Mouse (Mus musculus): ENCODE results near the gene Slc35e2. TPM values are rescaled to one million over a fixed set of nuclear protein-coding genes. Genes with fewer than 3 reads are reported as not detected.

The Slc35e2 gene
- polyA plus RNA-seq, 1 experiment from 2014 or later: 5.4 TPM

GRCm38 (mm10) chr4:155599901-155600825 lies 1.1 kb upstream of the Slc35e2 start:
- Histone ChIP-seq H3K4me2 (peak overlapping the region; percentile 94), H3K27me3 (no peaks in the 10 kb centered on the region), H3K4me3 (replicated peaks) (peak overlapping the region; percentile 98), H3K9ac (peak overlapping the region; percentile 92; the same call in 1 of the 2 replicates), H3K9me3 (replicated peaks) (no peaks in the 10 kb centered on the region), H3K36me3 (replicated peaks) (peaks cover 16% of the 10 kb centered on the region; the same call in 1 of the 2 replicates), H3K27ac (replicated peaks) (peak overlapping the region; percentile 97), H3K4me1 (replicated peaks) (peaks cover 70% of the 10 kb centered on the region)
- ATAC-seq (ENCODE audit: insufficient read depth): no peak
- WGBS (ENCODE audit: insufficient replicate concordance): 57% methylated on average over 11 of the region's 11 CpGs

GRCm38 (mm10) chr4:155601997-155602456 lies 811 bp downstream of the Slc35e2 start:
- Histone ChIP-seq H3K9ac (peak overlapping the region; percentile 92), H3K27ac (replicated peaks) (peak overlapping the region; percentile 97), H3K4me2 (peak overlapping the region; percentile 94), H3K36me3 (replicated peaks) (peaks cover 23% of the 10 kb centered on the region), H3K27me3 (no peaks in the 10 kb centered on the region), H3K4me3 (replicated peaks) (peak overlapping the region; percentile 98), H3K4me1 (replicated peaks) (peaks cover 71% of the 10 kb centered on the region), H3K9me3 (replicated peaks) (no peaks in the 10 kb centered on the region)
- WGBS (ENCODE audit: insufficient replicate concordance): under 1% methylated on average over 31 of the region's 31 CpGs
- peak; percentile 20 for ATAC-seq (ENCODE audit: insufficient read depth)

- H3K36me3 ChIP-seq (replicated peaks): peaks cover 25% of the 10 kb centered on the region
- H3K9me3 ChIP-seq (replicated peaks): no peaks in the 10 kb centered on the region
- peak overlapping the region; percentile 94 for H3K4me2 ChIP-seq
- peak overlapping the region; percentile 98 for H3K4me3 ChIP-seq (replicated peaks)
- H3K27ac ChIP-seq (replicated peaks): peak overlapping the region; percentile 97
- ATAC-seq (ENCODE audit: insufficient read depth): no peak
- no peaks in the 10 kb centered on the region for H3K27me3 ChIP-seq
- peaks cover 72% of the 10 kb centered on the region for H3K4me1 ChIP-seq (replicated peaks)
- peak overlapping the region; percentile 92 for H3K9ac ChIP-seq
- WGBS (ENCODE audit: insufficient replicate concordance): 20% methylated on average over 1 of the region's 1 CpGs
These were observed 1.5 kb downstream of the Slc35e2 start for GRCm38 (mm10) chr4:155602753-155603152.

GRCm38 (mm10) chr4:155603801-155604200 lies 2.6 kb downstream of the Slc35e2 start:
- Histone ChIP-seq H3K9ac (no peak overlapping the region), H3K27me3 (no peaks in the 10 kb centered on the region), H3K9me3 (replicated peaks) (no peaks in the 10 kb centered on the region), H3K27ac (replicated peaks) (no peak overlapping the region; the same call in 1 of the 2 replicates), H3K4me1 (replicated peaks) (peaks cover 62% of the 10 kb centered on the region), H3K4me3 (replicated peaks) (no peak overlapping the region), H3K4me2 (0 out of 2 replicates have a peak overlapping the region, but pooled peaks have one; percentile 10), H3K36me3 (replicated peaks) (peaks cover 28% of the 10 kb centered on the region)
- ATAC-seq (ENCODE audit: insufficient read depth): no peak
- 81% methylated on average over 6 of the region's 6 CpGs for WGBS (ENCODE audit: insufficient replicate concordance)

GRCm38 (mm10) chr4:155605132-155605531 lies 3.9 kb downstream of the Slc35e2 start:
- WGBS (ENCODE audit: insufficient replicate concordance): 70% methylated on average over 4 of the region's 4 CpGs
- peaks cover 54% of the 10 kb centered on the region for H3K4me1 ChIP-seq (replicated peaks)
- no peak overlapping the region for H3K9ac ChIP-seq
- H3K27ac ChIP-seq (replicated peaks): peak overlapping the region; percentile 3; the same call in 1 of the 2 replicates
- peak overlapping the region; percentile 4; the same call in 1 of the 2 replicates for H3K4me2 ChIP-seq
- no peaks in the 10 kb centered on the region for H3K9me3 ChIP-seq (replicated peaks)
- H3K36me3 ChIP-seq (replicated peaks): peaks cover 37% of the 10 kb centered on the region
- no peak for ATAC-seq (ENCODE audit: insufficient read depth)
- no peaks in the 10 kb centered on the region for H3K27me3 ChIP-seq
- H3K4me3 ChIP-seq (replicated peaks): no peak overlapping the region

GRCm38 (mm10) chr4:155606825-155607224 lies 5.6 kb downstream of the Slc35e2 start:
- no peak for ATAC-seq (ENCODE audit: insufficient read depth)
- Histone ChIP-seq H3K4me2 (no peak overlapping the region), H3K27ac (replicated peaks) (no peak overlapping the region), H3K9me3 (replicated peaks) (no peaks in the 10 kb centered on the region), H3K4me1 (replicated peaks) (peaks cover 45% of the 10 kb centered on the region), H3K4me3 (replicated peaks) (no peak overlapping the region), H3K36me3 (replicated peaks) (peaks cover 51% of the 10 kb centered on the region), H3K27me3 (no peaks in the 10 kb centered on the region), H3K9ac (no peak overlapping the region)
- 77% methylated on average over 2 of the region's 2 CpGs for WGBS (ENCODE audit: insufficient replicate concordance)

GRCm38 (mm10) chr4:155611860-155612259 lies 10.6 kb downstream of the Slc35e2 start:
- Histone ChIP-seq H3K27ac (replicated peaks) (no peak overlapping the region), H3K9me3 (replicated peaks) (no peaks in the 10 kb centered on the region), H3K4me3 (replicated peaks) (no peak overlapping the region), H3K4me2 (no peak overlapping the region), H3K36me3 (replicated peaks) (peaks cover 75% of the 10 kb centered on the region), H3K4me1 (replicated peaks) (peaks cover 6% of the 10 kb centered on the region; the same call in 1 of the 2 replicates), H3K27me3 (no peaks in the 10 kb centered on the region), H3K9ac (no peak overlapping the region)
- 84% methylated on average over 3 of the region's 3 CpGs for WGBS (ENCODE audit: insufficient replicate concordance)
- ATAC-seq (ENCODE audit: insufficient read depth): no peak

- WGBS (ENCODE audit: insufficient replicate concordance): 81% methylated on average over 3 of the region's 3 CpGs
- Histone ChIP-seq H3K9me3 (replicated peaks) (no peaks in the 10 kb centered on the region), H3K27ac (replicated peaks) (no peak overlapping the region), H3K36me3 (replicated peaks) (peaks cover 84% of the 10 kb centered on the region), H3K9ac (no peak overlapping the region), H3K4me2 (no peak overlapping the region), H3K4me3 (replicated peaks) (no peak overlapping the region), H3K4me1 (replicated peaks) (peaks cover 2% of the 10 kb centered on the region; the same call in 1 of the 2 replicates), H3K27me3 (no peaks in the 10 kb centered on the region)
- no peak for ATAC-seq (ENCODE audit: insufficient read depth)
These were observed 12.0 kb downstream of the Slc35e2 start for GRCm38 (mm10) chr4:155613264-155613663.

GRCm38 (mm10) chr4:155618321-155618720 lies 17.1 kb downstream of the Slc35e2 start:
- Histone ChIP-seq H3K4me2 (no peak overlapping the region), H3K36me3 (replicated peaks) (peaks cover 82% of the 10 kb centered on the region), H3K4me3 (replicated peaks) (no peak overlapping the region), H3K4me1 (replicated peaks) (peaks cover 8% of the 10 kb centered on the region), H3K27ac (replicated peaks) (no peak overlapping the region), H3K9ac (no peak overlapping the region), H3K27me3 (no peaks in the 10 kb centered on the region), H3K9me3 (replicated peaks) (no peaks in the 10 kb centered on the region)
- 52% methylated on average over 5 of the region's 5 CpGs for WGBS (ENCODE audit: insufficient replicate concordance)
- peak; percentile 52; the same call in 1 of the 2 replicates for ATAC-seq (ENCODE audit: insufficient read depth)

- Histone ChIP-seq H3K9ac (peak within 1 kb of the TSS; percentile 74), H3K4me3 (replicated peaks) (peak within 1 kb of the TSS; percentile 94), H3K9me3 (replicated peaks) (no peaks in the 10 kb centered on the region), H3K27me3 (no peaks in the 10 kb centered on the region), H3K4me2 (peak within 1 kb of the TSS; percentile 73), H3K4me1 (replicated peaks) (peaks cover 13% of the 10 kb centered on the region), H3K27ac (replicated peaks) (peak within 1 kb of the TSS; percentile 94), H3K36me3 (replicated peaks) (peaks cover 52% of the 10 kb centered on the region)
- under 1% methylated on average over 84 of the region's 84 CpGs for WGBS (ENCODE audit: insufficient replicate concordance)
- ATAC-seq (ENCODE audit: insufficient read depth): peak; percentile 100
These were observed 23.4 kb downstream of the Slc35e2 start, which contains the start of gene Cdk11b for GRCm38 (mm10) chr4:155624338-155625291. Gene Cdk11b, plus strand, starts transcription at chr4:155624854.

All from liver, embryonic 15.5 days (tissue).